Mouse (Mus musculus) neutrophil, adult 65 days (primary cell): ENCODE data around the gene Cxadr. TPM values are rescaled to one million over a fixed set of nuclear protein-coding genes. Genes with fewer than 3 reads are reported as not detected.

Experiments
- total RNA-seq: library from RNA; stranded (reverse); gene quantifications from 2 replicates; pipeline ENCODE4 v1.2.4, GENCODE M21; 2023

The Cxadr gene
- total RNA-seq = 1.3 and 3.3 TPM in 2 replicates

DNA sequence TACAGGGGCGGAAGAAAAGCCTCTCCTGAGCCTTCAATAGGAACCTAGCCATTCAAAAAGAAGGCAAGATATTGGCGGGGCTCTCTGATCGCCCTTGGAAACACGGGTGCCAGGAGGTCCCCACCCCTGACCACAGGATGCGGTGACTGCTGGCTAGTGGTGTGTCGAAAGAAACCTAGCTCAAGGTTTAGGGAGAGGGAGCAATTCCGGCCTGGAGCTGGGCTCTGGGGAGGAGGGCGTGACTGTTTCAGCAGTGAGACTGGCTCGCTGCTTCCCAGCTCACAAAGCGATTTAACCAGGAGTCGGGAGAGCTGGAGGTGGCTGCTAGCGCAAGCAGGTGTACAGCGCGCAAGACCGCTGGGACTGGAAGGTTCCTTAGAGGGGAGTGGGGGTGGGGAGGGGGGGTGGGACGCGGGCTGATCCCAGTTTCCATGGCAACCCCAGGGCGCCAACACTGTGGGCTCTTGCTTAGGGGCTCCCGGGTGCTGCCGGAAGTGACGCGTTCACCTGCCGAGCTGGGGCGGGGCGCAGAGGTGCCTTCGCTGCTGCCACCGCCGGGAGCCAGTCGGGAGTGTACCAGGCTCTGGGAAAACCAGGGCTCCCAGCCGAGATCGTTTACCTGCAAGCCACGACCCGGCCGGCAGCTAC lies at the start of gene Cxadr:
Cxadr (plus strand) TSS at position 307 of the 648 bp plus-strand sequence.

DNA sequence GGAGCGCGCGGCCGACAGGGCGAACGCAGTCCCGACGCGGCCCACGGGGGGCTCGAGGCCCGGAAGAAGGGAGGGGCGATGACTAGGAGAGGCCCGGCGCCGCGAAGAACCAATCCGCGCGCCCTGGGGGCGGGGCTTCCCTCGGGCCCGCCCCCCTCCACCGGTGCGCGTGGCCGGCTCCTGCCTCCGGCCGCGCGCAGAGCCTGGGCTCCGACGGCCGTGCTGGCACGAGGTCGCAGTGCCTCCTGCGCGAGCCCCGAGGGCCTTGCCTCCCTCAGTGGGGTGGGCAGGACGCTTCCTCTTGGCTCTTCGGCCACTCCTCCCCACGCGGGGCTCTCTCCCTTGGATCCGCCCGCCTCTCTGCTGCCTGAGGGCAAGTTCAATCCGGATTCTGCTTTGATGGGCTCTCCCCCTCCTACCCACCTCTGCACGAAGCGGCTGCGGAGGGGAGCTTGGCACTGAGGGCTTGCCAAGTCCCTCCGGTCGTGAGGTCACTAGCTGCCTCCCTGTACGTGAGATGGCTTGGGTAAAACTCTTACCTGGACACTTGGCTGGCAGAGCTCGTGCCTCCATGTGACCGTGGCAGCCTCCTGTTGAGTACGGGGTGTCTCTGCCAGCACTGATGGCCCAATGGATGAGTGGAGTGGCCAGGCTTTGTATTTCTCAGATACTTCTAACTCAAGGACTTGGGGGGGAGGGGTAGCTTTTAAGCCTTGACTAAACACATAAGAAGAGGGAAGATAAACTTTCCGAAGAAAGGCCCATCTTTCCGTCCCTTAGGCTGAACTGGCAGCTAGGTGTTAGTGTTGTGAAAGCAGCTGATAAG lies 75.7 kb downstream of the Cxadr start, which contains the start of gene Btg3:
Btg3 (minus strand) TSS at position 448 of the 826 bp plus-strand sequence.

Other genes starting within 250 kb of the Cxadr start
- gene Btg3, start 75.7 kb downstream of the Cxadr start, total RNA-seq = 9.7 and 13.5 TPM in 2 replicates